Mouse (Mus musculus) ES-E14 (cell line): ENCODE results near the gene Kdelr1. TPM values are rescaled to one million over a fixed set of nuclear protein-coding genes. Genes with fewer than 3 reads are reported as not detected.
"Not testable (repeated sequence)": the region's sequence is repeated elsewhere in the genome, so short reads cannot be mapped to it uniquely, and the experiment has no call there.

Experiments
- DNase-seq: peaks from one replicate; pipeline ENCODE4 v3.0.0-alpha.2; 2013; ENCODE audit warnings: low read depth, low spot score
- H3K27ac ChIP-seq: 2 replicates; pipeline ENCODE4 v1.5.1; 2012; ENCODE audit warnings: low read depth, mild to moderate bottlenecking, low read length, moderate library complexity, mixed read lengths; ENCODE audit not compliant: poor library complexity, insufficient read depth, severe bottlenecking
- H3K36me3 ChIP-seq: 2 replicates; pipeline ENCODE4 v1.6.1; 2012; ENCODE audit warnings: mild to moderate bottlenecking, low read length, moderate library complexity, mixed read lengths; ENCODE audit not compliant: control insufficient read depth, poor library complexity, insufficient read depth, severe bottlenecking
- H3K4me1 ChIP-seq, 2 experiments: fragments of 150-350 bp in 1 of 2; sonication (generic) in 1 of 2; 2 replicates each; pipeline ENCODE4 v1.6.1; 2012; ENCODE audit warnings: low read length in 2 of 2, mild to moderate bottlenecking in 1 of 2, mixed read lengths in 1 of 2; ENCODE audit not compliant: control insufficient read depth in 2 of 2, insufficient read depth in 2 of 2, poor library complexity in 1 of 2
- H3K4me3 ChIP-seq, 2 experiments: fragments of 150-350 bp in 1 of 2; sonication (generic) in 1 of 2; 2 replicates each; pipeline ENCODE4 v1.5.1; 2012; ENCODE audit warnings: low read length in 2 of 2, low read depth in 1 of 2, mild to moderate bottlenecking in 1 of 2, mixed read lengths in 1 of 2; ENCODE audit not compliant: insufficient read depth in 1 of 2, poor library complexity in 1 of 2, severe bottlenecking in 1 of 2
- H3K9ac ChIP-seq: 2 replicates; pipeline ENCODE4 v1.6.1; 2012; ENCODE audit warnings: low read depth, mild to moderate bottlenecking, low read length, mixed read lengths; ENCODE audit not compliant: poor library complexity, insufficient read depth, severe bottlenecking
- H3K9me3 ChIP-seq: fragments of 150-350 bp; sonication (generic); 2 replicates; pipeline ENCODE4 v1.6.1; 2012; ENCODE audit warnings: low read depth, mild to moderate bottlenecking, low read length; ENCODE audit not compliant: control insufficient read depth, insufficient read depth
- CHD2 ChIP-seq: IDR thresholded peaks from 2 replicates; pipeline ENCODE4 v1.6.1; 2014; ENCODE audit warnings: mild to moderate bottlenecking, low read depth, low read length, inconsistent platforms
- HCFC1 ChIP-seq: IDR thresholded peaks from 2 replicates; pipeline ENCODE4 v1.6.1; 2012; ENCODE audit warnings: low read length, inconsistent platforms, borderline replicate concordance; ENCODE audit not compliant: insufficient read depth
- MAFK ChIP-seq: IDR thresholded peaks from 2 replicates; pipeline ENCODE4 v1.6.1; 2014; ENCODE audit warnings: mild to moderate bottlenecking, low read depth, low read length, inconsistent platforms; ENCODE audit not compliant: insufficient read depth
- ZC3H11A ChIP-seq: IDR thresholded peaks from 2 replicates; pipeline ENCODE4 v1.6.1; 2012; ENCODE audit warnings: low read depth, mild to moderate bottlenecking, inconsistent platforms, low read length, borderline replicate concordance
- ZNF384 ChIP-seq: IDR thresholded peaks from 2 replicates; pipeline ENCODE4 v1.6.1; 2012; ENCODE audit warnings: low read depth, low read length, inconsistent platforms
- in situ Hi-C, 2 experiments: fragments of 600-800 bp; cut with MboI; formaldehyde crosslinking; loops; one replicate each; pipeline ENCODE4 v1.15.1; 2025; ENCODE audit warnings: low sequenced_read_pairs in 2 of 2, inconsistent platforms in 1 of 2; ENCODE audit not compliant: unreplicated experiment in 2 of 2
- total RNA-seq: library from RNA; depleted of rRNA; stranded (reverse); fragments of 300-350 nt; gene quantifications from 2 replicates; pipeline ENCODE4 v1.2.3, GENCODE M21; 2012

Kdelr1 gene
- total RNA-seq, 1 experiment = 73.2 TPM

GRCm38 (mm10) chr7:45870282-45871058, 2.1 kb upstream of the Kdelr1 start:
- no peak for DNase-seq
- peak overlapping the region; percentile 52; a peak in 3 of 4 replicates for H3K4me3 ChIP-seq
- no peak overlapping the region for H3K27ac ChIP-seq
- peaks cover 6% of the 10 kb centered on the region; the same call in 1 of the 2 replicates for H3K36me3 ChIP-seq
- H3K9ac ChIP-seq = 0 out of 2 replicates have a peak overlapping the region, but pooled peaks have one; percentile 13
- H3K4me1 ChIP-seq = peaks cover 1 to 11% of the 10 kb centered on the region in 2 experiments; a peak in 2 of 4 replicates
- in situ Hi-C loops = no loop called here
- no peak for TF ChIP-seq ZNF384
- TF ChIP-seq MAFK = no peak
- no peak for TF ChIP-seq HCFC1
- no peak for TF ChIP-seq ZC3H11A
- TF ChIP-seq CHD2 = no peak
- no peaks in the 10 kb centered on the region for H3K9me3 ChIP-seq

- in situ Hi-C loops = no loop called here
- peaks cover 1 to 5% of the 10 kb centered on the region in 2 experiments; a peak in 2 of 4 replicates for H3K4me1 ChIP-seq
- TF ChIP-seq HCFC1 = no peak
- TF ChIP-seq ZNF384 = no peak
- TF ChIP-seq CHD2 = no peak
- no peak for TF ChIP-seq ZC3H11A
- no peak for TF ChIP-seq MAFK
- H3K9ac ChIP-seq = peak overlapping the region; percentile 93
- H3K4me3 ChIP-seq = peak overlapping the region; percentile 69 to 77
- DNase-seq = no peak
- H3K9me3 ChIP-seq = no peaks in the 10 kb centered on the region
- H3K27ac ChIP-seq = peak overlapping the region; percentile 41
- peaks cover 13% of the 10 kb centered on the region for H3K36me3 ChIP-seq
These were observed 732 bp downstream of the Kdelr1 start for GRCm38 (mm10) chr7:45873061-45873947.

GRCm38 (mm10) chr7:45876895-45877294, 4.3 kb downstream of the Kdelr1 start:
- peaks cover 1 to 5% of the 10 kb centered on the region in 2 experiments; a peak in 2 of 4 replicates for H3K4me1 ChIP-seq
- no peak overlapping the region for H3K4me3 ChIP-seq
- H3K36me3 ChIP-seq = peaks cover 17% of the 10 kb centered on the region
- no peaks in the 10 kb centered on the region for H3K9me3 ChIP-seq
- H3K9ac ChIP-seq = no peak overlapping the region
- DNase-seq = no peak
- TF ChIP-seq ZC3H11A = no peak
- TF ChIP-seq MAFK = no peak
- TF ChIP-seq CHD2 = no peak
- TF ChIP-seq HCFC1 = no peak
- TF ChIP-seq ZNF384 = no peak
- H3K27ac ChIP-seq = no peak overlapping the region
- in situ Hi-C loops = no loop called here

- H3K27ac ChIP-seq, DNase-seq, H3K4me1 ChIP-seq, H3K9me3 ChIP-seq, H3K9ac ChIP-seq, in situ Hi-C loops, H3K4me3 ChIP-seq: not testable (repeated sequence)
- peaks cover 22% of the 10 kb centered on the region for H3K36me3 ChIP-seq
These were observed 5.7 kb downstream of the Kdelr1 start, which contains the start of gene Grin2d for GRCm38 (mm10) chr7:45878278-45878677. Grin2d (minus strand) TSS chr7:45878378.
